Mouse (Mus musculus): ENCODE data around the gene Cacna1c. TPM values are rescaled to one million over a fixed set of nuclear protein-coding genes. Genes with fewer than 3 reads are reported as not detected.

The Cacna1c gene
- polyA plus RNA-seq, 1 experiment from 2014 or later = 8.7 TPM

DNA sequence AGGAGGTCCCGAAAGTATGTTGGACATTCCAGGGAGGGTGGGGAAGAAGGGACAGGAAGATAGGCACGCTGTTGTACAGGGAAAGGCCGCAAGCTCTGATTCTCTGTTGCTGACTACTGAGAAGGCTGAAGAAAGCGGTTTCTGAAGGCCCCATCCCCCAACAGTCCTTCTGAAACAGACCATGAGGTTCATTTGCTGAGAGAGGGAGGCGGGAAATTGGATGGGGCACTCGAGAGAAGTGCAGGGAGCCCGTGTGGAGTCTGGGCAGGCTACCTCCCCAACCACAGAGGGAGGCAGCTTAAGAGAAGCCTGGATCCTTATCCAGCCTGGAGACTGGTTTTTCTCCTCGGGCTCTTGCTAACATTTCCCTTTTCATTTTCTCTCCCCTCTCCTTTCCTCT lies 362.2 kb downstream of the Cacna1c start:
- no peak overlapping the region for H3K27ac ChIP-seq (replicated peaks; ENCODE audit: low read depth, low read length)

DNA sequence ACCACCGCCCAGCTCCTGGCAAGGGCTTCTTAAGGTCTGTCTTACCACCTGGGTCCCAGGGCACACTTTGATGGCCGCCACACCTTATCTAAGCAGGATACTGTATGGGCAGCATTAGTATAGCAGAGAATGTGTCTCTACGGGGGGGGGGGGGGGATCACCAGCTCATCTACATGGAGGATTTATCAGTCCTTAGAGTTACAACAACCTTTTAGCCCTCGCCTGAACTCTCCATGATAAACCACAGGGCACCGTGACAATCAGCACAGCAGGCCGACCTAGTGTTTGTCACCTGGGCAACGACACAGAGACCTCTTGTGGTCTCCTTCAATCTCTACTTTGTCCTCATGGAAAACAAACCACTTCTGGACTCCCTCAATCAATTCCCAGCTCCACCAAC lies 363.2 kb downstream of the Cacna1c start:
- H3K9me3 ChIP-seq (ENCODE audit: control insufficient read depth, low read length) = no peaks in the 10 kb centered on the region
- no peaks in the 10 kb centered on the region for H3K36me3 ChIP-seq (ENCODE audit: control insufficient read depth, insufficient read depth, low read length)
- 0 out of 2 replicates have a peak, but pooled peaks cover 3% of the 10 kb centered on the region for H3K4me1 ChIP-seq (ENCODE audit: control insufficient read depth, insufficient read depth, low read length)
- no peak overlapping the region for H3K27ac ChIP-seq (replicated peaks; ENCODE audit: low read depth, low read length)
- WGBS = 85% methylated on average over 7 of the region's 7 CpGs
- no peak overlapping the region for H3K4me2 ChIP-seq (ENCODE audit: low read depth, severe bottlenecking)
- ATAC-seq (ENCODE audit: insufficient number of reproducible peaks, low FRiP score, low TSS enrichment, low read depth) (no peak), DNase-seq (ENCODE audit: low spot score) (no peak)
- no peaks in the 10 kb centered on the region for H3K27me3 ChIP-seq (ENCODE audit: control insufficient read depth, insufficient read depth, low read length)
- no peak overlapping the region for H3K4me3 ChIP-seq (ENCODE audit: low read depth, low read length)
- H3K9ac ChIP-seq (ENCODE audit: low read length) = no peak overlapping the region

More for the DNA sequence above, 362.2 kb downstream of the Cacna1c start:
- Histone ChIP-seq H3K4me2 (ENCODE audit: low read depth, severe bottlenecking) (no peak overlapping the region), H3K9me3 (ENCODE audit: control insufficient read depth, low read length) (no peaks in the 10 kb centered on the region), H3K36me3 (ENCODE audit: control insufficient read depth, insufficient read depth, low read length) (no peaks in the 10 kb centered on the region), H3K27me3 (ENCODE audit: control insufficient read depth, insufficient read depth, low read length) (no peaks in the 10 kb centered on the region), H3K4me1 (ENCODE audit: control insufficient read depth, insufficient read depth, low read length) (peaks cover 12% of the 10 kb centered on the region), H3K9ac (ENCODE audit: low read length) (no peak overlapping the region), H3K4me3 (ENCODE audit: low read depth, low read length) (no peak overlapping the region)
- no peak for ATAC-seq (ENCODE audit: insufficient number of reproducible peaks, low FRiP score, low TSS enrichment, low read depth)
- WGBS = 61% methylated on average over 8 of the region's 8 CpGs
- DNase-seq (ENCODE audit: low spot score) = no peak

- H3K4me3 ChIP-seq (ENCODE audit: low read depth, low read length) = no peak overlapping the region
- no peaks in the 10 kb centered on the region for H3K36me3 ChIP-seq (ENCODE audit: control insufficient read depth, insufficient read depth, low read length)
- H3K4me1 ChIP-seq (ENCODE audit: control insufficient read depth, insufficient read depth, low read length) = peaks cover 3% of the 10 kb centered on the region; the same call in 1 of the 2 replicates
- H3K9me3 ChIP-seq (ENCODE audit: control insufficient read depth, low read length) = no peaks in the 10 kb centered on the region
- ATAC-seq (ENCODE audit: insufficient number of reproducible peaks, low FRiP score, low TSS enrichment, low read depth) (no peak), DNase-seq (ENCODE audit: low spot score) (no peak)
- no peak overlapping the region for H3K27ac ChIP-seq (replicated peaks; ENCODE audit: low read depth, low read length)
- H3K27me3 ChIP-seq (ENCODE audit: control insufficient read depth, insufficient read depth, low read length) = no peaks in the 10 kb centered on the region
- no peak overlapping the region for H3K9ac ChIP-seq (ENCODE audit: low read length)
- H3K4me2 ChIP-seq (ENCODE audit: low read depth, severe bottlenecking) = no peak overlapping the region
- 94% methylated on average over 2 of the region's 2 CpGs for WGBS
Observed at GRCm38 (mm10) chr6:118832616-118833015, 363.6 kb downstream of the Cacna1c start.

DNA sequence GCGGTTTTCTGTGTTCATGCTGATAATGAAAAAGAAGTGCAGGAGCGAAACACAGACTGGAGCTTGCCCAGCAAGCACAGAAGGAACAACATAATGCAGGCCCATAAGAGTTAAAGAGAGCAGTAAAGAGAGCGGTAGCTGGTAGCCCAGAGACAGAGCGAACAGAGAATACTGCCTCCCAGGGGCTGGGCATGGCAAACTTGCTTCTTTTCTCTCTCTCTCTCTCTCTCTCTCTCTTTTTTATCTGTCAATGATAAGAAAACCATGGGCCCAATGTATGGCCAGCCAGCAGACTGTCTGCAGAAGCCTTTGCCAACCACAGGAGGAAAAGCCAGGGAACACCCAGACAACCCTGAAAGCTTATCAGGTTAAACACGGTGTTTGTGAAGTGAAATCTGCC lies 365.4 kb downstream of the Cacna1c start:
- Histone ChIP-seq H3K27ac (replicated peaks; ENCODE audit: low read depth, low read length) (no peak overlapping the region), H3K9ac (ENCODE audit: low read length) (no peak overlapping the region), H3K4me1 (ENCODE audit: control insufficient read depth, insufficient read depth, low read length) (no peaks in the 10 kb centered on the region; the same call in 1 of the 2 replicates), H3K36me3 (ENCODE audit: control insufficient read depth, insufficient read depth, low read length) (no peaks in the 10 kb centered on the region), H3K9me3 (ENCODE audit: control insufficient read depth, low read length) (no peaks in the 10 kb centered on the region), H3K27me3 (ENCODE audit: control insufficient read depth, insufficient read depth, low read length) (no peaks in the 10 kb centered on the region), H3K4me2 (ENCODE audit: low read depth, severe bottlenecking) (no peak overlapping the region), H3K4me3 (ENCODE audit: low read depth, low read length) (no peak overlapping the region)
- DNase-seq (ENCODE audit: low spot score) = no peak
- 89% methylated on average over 5 of the region's 5 CpGs for WGBS
- no peak for ATAC-seq (ENCODE audit: insufficient number of reproducible peaks, low FRiP score, low TSS enrichment, low read depth)

- DNase-seq (ENCODE audit: low spot score) (no peak), ATAC-seq (ENCODE audit: insufficient number of reproducible peaks, low FRiP score, low TSS enrichment, low read depth) (no peak)
- no peak overlapping the region for H3K27ac ChIP-seq (replicated peaks; ENCODE audit: low read depth, low read length)
- H3K36me3 ChIP-seq (ENCODE audit: control insufficient read depth, insufficient read depth, low read length) = no peaks in the 10 kb centered on the region
- no peaks in the 10 kb centered on the region for H3K9me3 ChIP-seq (ENCODE audit: control insufficient read depth, low read length)
- no peaks in the 10 kb centered on the region for H3K27me3 ChIP-seq (ENCODE audit: control insufficient read depth, insufficient read depth, low read length)
- 69% methylated on average over 4 of the region's 4 CpGs for WGBS
- H3K4me3 ChIP-seq (ENCODE audit: low read depth, low read length) = no peak overlapping the region
- no peaks in the 10 kb centered on the region; the same call in 1 of the 2 replicates for H3K4me1 ChIP-seq (ENCODE audit: control insufficient read depth, insufficient read depth, low read length)
- no peak overlapping the region for H3K4me2 ChIP-seq (ENCODE audit: low read depth, severe bottlenecking)
- no peak overlapping the region for H3K9ac ChIP-seq (ENCODE audit: low read length)
Observed at GRCm38 (mm10) chr6:118828187-118828586, 368.0 kb downstream of the Cacna1c start.

DNA sequence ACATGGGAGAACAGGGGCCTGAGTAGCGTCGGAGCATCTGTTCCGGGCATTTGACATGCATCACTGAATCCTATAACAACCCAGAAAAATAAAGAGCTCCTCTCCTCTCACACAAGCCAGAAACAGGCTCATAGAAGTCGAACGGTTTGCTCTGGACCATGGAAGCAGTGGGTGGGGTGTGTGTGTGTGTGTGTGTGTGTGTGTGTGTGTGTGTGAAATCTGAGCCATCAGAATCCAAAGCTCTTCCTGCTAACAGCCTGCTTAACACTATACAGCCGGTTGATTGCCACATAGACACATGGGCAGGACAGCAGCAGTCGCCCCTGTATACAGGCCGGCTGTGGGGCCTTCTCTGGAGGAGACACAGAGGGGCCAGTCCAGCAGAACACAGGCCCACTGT lies 368.7 kb downstream of the Cacna1c start:
- Histone ChIP-seq H3K9ac (ENCODE audit: low read length) (no peak overlapping the region), H3K4me2 (ENCODE audit: low read depth, severe bottlenecking) (no peak overlapping the region), H3K27ac (replicated peaks; ENCODE audit: low read depth, low read length) (no peak overlapping the region), H3K27me3 (ENCODE audit: control insufficient read depth, insufficient read depth, low read length) (no peaks in the 10 kb centered on the region), H3K9me3 (ENCODE audit: control insufficient read depth, low read length) (no peaks in the 10 kb centered on the region), H3K4me3 (ENCODE audit: low read depth, low read length) (no peak overlapping the region), H3K4me1 (ENCODE audit: control insufficient read depth, insufficient read depth, low read length) (no peaks in the 10 kb centered on the region; the same call in 1 of the 2 replicates), H3K36me3 (ENCODE audit: control insufficient read depth, insufficient read depth, low read length) (no peaks in the 10 kb centered on the region)
- 56% methylated on average over 8 of the region's 8 CpGs for WGBS
- DNase-seq (ENCODE audit: low spot score) = no peak
- ATAC-seq (ENCODE audit: insufficient number of reproducible peaks, low FRiP score, low TSS enrichment, low read depth) = peak; percentile 62

GRCm38 (mm10) chr6:118825400-118825871 lies 370.8 kb downstream of the Cacna1c start:
- ATAC-seq (ENCODE audit: insufficient number of reproducible peaks, low FRiP score, low TSS enrichment, low read depth) (no peak), DNase-seq (ENCODE audit: low spot score) (no peak)
- no peaks in the 10 kb centered on the region for H3K36me3 ChIP-seq (ENCODE audit: control insufficient read depth, insufficient read depth, low read length)
- no peaks in the 10 kb centered on the region; the same call in 1 of the 2 replicates for H3K4me1 ChIP-seq (ENCODE audit: control insufficient read depth, insufficient read depth, low read length)
- no peak overlapping the region for H3K9ac ChIP-seq (ENCODE audit: low read length)
- H3K4me3 ChIP-seq (ENCODE audit: low read depth, low read length) = no peak overlapping the region
- H3K27ac ChIP-seq (replicated peaks; ENCODE audit: low read depth, low read length) = no peak overlapping the region
- H3K27me3 ChIP-seq (ENCODE audit: control insufficient read depth, insufficient read depth, low read length) = no peaks in the 10 kb centered on the region
- no peak overlapping the region for H3K4me2 ChIP-seq (ENCODE audit: low read depth, severe bottlenecking)
- H3K9me3 ChIP-seq (ENCODE audit: control insufficient read depth, low read length) = no peaks in the 10 kb centered on the region
- 65% methylated on average over 6 of the region's 6 CpGs for WGBS

DNA sequence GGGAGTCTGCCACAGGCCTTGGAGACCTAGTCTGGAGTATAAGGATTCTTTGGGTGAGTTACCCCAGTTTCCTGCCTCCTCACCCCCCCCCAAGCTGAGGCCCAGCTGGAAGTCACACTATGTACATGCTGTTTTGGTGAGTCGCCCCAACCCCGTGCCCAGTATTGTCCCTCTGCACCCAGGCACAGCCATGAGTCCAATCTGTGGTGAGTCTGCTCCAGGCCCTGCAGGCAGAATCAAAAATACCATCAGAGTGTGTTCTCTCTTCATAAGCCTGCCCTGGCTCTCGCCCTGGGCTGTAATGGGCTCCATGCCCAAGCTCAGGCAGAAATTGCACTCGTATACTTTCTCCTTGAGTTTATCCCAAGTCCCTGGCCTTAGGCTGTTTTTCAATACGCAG lies 374.7 kb downstream of the Cacna1c start:
- no peak overlapping the region for H3K27ac ChIP-seq (replicated peaks; ENCODE audit: low read depth, low read length)
- no peak for ATAC-seq (ENCODE audit: insufficient number of reproducible peaks, low FRiP score, low TSS enrichment, low read depth)

GRCm38 (mm10) chr6:118819657-118820056 lies 376.6 kb downstream of the Cacna1c start:
- 87% methylated on average over 7 of the region's 7 CpGs for WGBS
- Histone ChIP-seq H3K27me3 (ENCODE audit: control insufficient read depth, insufficient read depth, low read length) (no peaks in the 10 kb centered on the region), H3K4me2 (ENCODE audit: low read depth, severe bottlenecking) (no peak overlapping the region), H3K9ac (ENCODE audit: low read length) (no peak overlapping the region), H3K4me3 (ENCODE audit: low read depth, low read length) (no peak overlapping the region), H3K9me3 (ENCODE audit: control insufficient read depth, low read length) (no peaks in the 10 kb centered on the region), H3K4me1 (ENCODE audit: control insufficient read depth, insufficient read depth, low read length) (no peaks in the 10 kb centered on the region; the same call in 1 of the 2 replicates), H3K27ac (replicated peaks; ENCODE audit: low read depth, low read length) (no peak overlapping the region), H3K36me3 (ENCODE audit: control insufficient read depth, insufficient read depth, low read length) (no peaks in the 10 kb centered on the region)
- DNase-seq (ENCODE audit: low spot score) (no peak), ATAC-seq (ENCODE audit: insufficient number of reproducible peaks, low FRiP score, low TSS enrichment, low read depth) (no peak)

More for the DNA sequence above, 374.7 kb downstream of the Cacna1c start:
- Histone ChIP-seq H3K4me2 (ENCODE audit: low read depth, severe bottlenecking) (no peak overlapping the region), H3K36me3 (ENCODE audit: control insufficient read depth, insufficient read depth, low read length) (no peaks in the 10 kb centered on the region), H3K27me3 (ENCODE audit: control insufficient read depth, insufficient read depth, low read length) (no peaks in the 10 kb centered on the region), H3K4me1 (ENCODE audit: control insufficient read depth, insufficient read depth, low read length) (no peaks in the 10 kb centered on the region), H3K9me3 (ENCODE audit: control insufficient read depth, low read length) (no peaks in the 10 kb centered on the region), H3K4me3 (ENCODE audit: low read depth, low read length) (no peak overlapping the region), H3K9ac (ENCODE audit: low read length) (no peak overlapping the region)
- DNase-seq (ENCODE audit: low spot score) = no peak
- 90% methylated on average over 5 of the region's 5 CpGs for WGBS

All from limb, embryonic 11.5 days (tissue).